Mouse (Mus musculus): Measurements from ENCODE around the gene B830017H08Rik. TPM values are rescaled to one million over a fixed set of nuclear protein-coding genes. Genes with fewer than 3 reads are reported as not detected.

The B830017H08Rik gene
- polyA plus RNA-seq, 1 experiment from 2014 or later = not detected

GRCm38 (mm10) chr16:17876096-17876495 is 43.2 kb downstream of the B830017H08Rik start:
- H3K9me3 ChIP-seq = no peaks in the 10 kb centered on the region
- H3K36me3 ChIP-seq = peaks cover 34% of the 10 kb centered on the region
- no peak overlapping the region for H3K27ac ChIP-seq
- no peaks in the 10 kb centered on the region for H3K27me3 ChIP-seq (ENCODE audit: insufficient read depth, poor library complexity, severe bottlenecking)
- no peak for DNase-seq (ENCODE audit: low spot score)
- 90% methylated on average over 1 of the region's 1 CpGs for WGBS
- H3K4me3 ChIP-seq = no peak overlapping the region
- H3K4me1 ChIP-seq = peaks cover 42% of the 10 kb centered on the region

GRCm38 (mm10) chr16:17879571-17879970 is 46.6 kb downstream of the B830017H08Rik start:
- no peak for DNase-seq (ENCODE audit: low spot score)
- Histone ChIP-seq H3K9me3 (no peaks in the 10 kb centered on the region), H3K36me3 (peaks cover 33% of the 10 kb centered on the region; the same call in 1 of the 2 replicates), H3K4me3 (no peak overlapping the region), H3K27me3 (ENCODE audit: insufficient read depth, poor library complexity, severe bottlenecking) (no peaks in the 10 kb centered on the region), H3K27ac (no peak overlapping the region), H3K4me1 (peaks cover 31% of the 10 kb centered on the region)
- 88% methylated on average over 4 of the region's 4 CpGs for WGBS

- H3K27me3 ChIP-seq (ENCODE audit: insufficient read depth, poor library complexity, severe bottlenecking) = no peaks in the 10 kb centered on the region
- no peak overlapping the region for H3K4me3 ChIP-seq
- peaks cover 22% of the 10 kb centered on the region for H3K4me1 ChIP-seq
- DNase-seq (ENCODE audit: low spot score) = no peak
- H3K36me3 ChIP-seq = peaks cover 38% of the 10 kb centered on the region; the same call in 1 of the 2 replicates
- no peak overlapping the region for H3K27ac ChIP-seq
- no peaks in the 10 kb centered on the region for H3K9me3 ChIP-seq
Measured at GRCm38 (mm10) chr16:17882196-17882595, 49.3 kb downstream of the B830017H08Rik start.

- DNase-seq (ENCODE audit: low spot score) = no peak
- no peak overlapping the region for H3K27ac ChIP-seq
- H3K4me1 ChIP-seq = peaks cover 22% of the 10 kb centered on the region
- H3K27me3 ChIP-seq (ENCODE audit: insufficient read depth, poor library complexity, severe bottlenecking) = no peaks in the 10 kb centered on the region
- H3K36me3 ChIP-seq = peaks cover 24% of the 10 kb centered on the region; the same call in 1 of the 2 replicates
- no peak overlapping the region for H3K4me3 ChIP-seq
- no peaks in the 10 kb centered on the region for H3K9me3 ChIP-seq
- 55% methylated on average over 6 of the region's 6 CpGs for WGBS
Measured at GRCm38 (mm10) chr16:17884116-17884515, 51.2 kb downstream of the B830017H08Rik start.

Other genes with a start within 250 kb of the B830017H08Rik start
- 3.3 and 8.5 TPM in 2 replicates for gene Slc7a4, start 249.9 kb upstream of the B830017H08Rik start, polyA plus RNA-seq (2016; fragmentation: Nextera tagmentation; extraction: Ambion mirVana)
- gene Smpd4, start 213.8 kb upstream of the B830017H08Rik start, polyA plus RNA-seq (2016; fragmentation: Nextera tagmentation; extraction: Ambion mirVana) = 39.1 and 44.2 TPM in 2 replicates
- gene Ccdc74a, start 186.7 kb upstream of the B830017H08Rik start, polyA plus RNA-seq (2016; fragmentation: Nextera tagmentation; extraction: Ambion mirVana) = 4.4 and 5.8 TPM in 2 replicates
- gene Med15, start 100.2 kb upstream of the B830017H08Rik start, polyA plus RNA-seq (2016; fragmentation: Nextera tagmentation; extraction: Ambion mirVana) = 45.4 and 48.0 TPM in 2 replicates
- 47.2 and 55.4 TPM in 2 replicates for gene Klhl22, start 73.5 kb upstream of the B830017H08Rik start, polyA plus RNA-seq (2016; fragmentation: Nextera tagmentation; extraction: Ambion mirVana)
- gene Scarf2, start 35.8 kb upstream of the B830017H08Rik start, polyA plus RNA-seq (2016; fragmentation: Nextera tagmentation; extraction: Ambion mirVana) = 7.0 and 12.9 TPM in 2 replicates
- 2.0 and 2.3 TPM in 2 replicates for gene Car15, start 5.2 kb downstream of the B830017H08Rik start, polyA plus RNA-seq (2016; fragmentation: Nextera tagmentation; extraction: Ambion mirVana)
- gene Gm20518, start 58.5 kb downstream of the B830017H08Rik start, polyA plus RNA-seq (2016; fragmentation: Nextera tagmentation; extraction: Ambion mirVana) = 0.22 and 0.25 TPM in 2 replicates
- gene Tssk1, start 61.1 kb downstream of the B830017H08Rik start, polyA plus RNA-seq (2016; fragmentation: Nextera tagmentation; extraction: Ambion mirVana) = not detected in 2 replicates
- 63.7 and 69.6 TPM in 2 replicates for gene Dgcr2, start 65.4 kb downstream of the B830017H08Rik start, polyA plus RNA-seq (2016; fragmentation: Nextera tagmentation; extraction: Ambion mirVana)
- gene Tssk2, start 65.5 kb downstream of the B830017H08Rik start, polyA plus RNA-seq (2016; fragmentation: Nextera tagmentation; extraction: Ambion mirVana) = not detected in 2 replicates
- gene Ess2, start 78.2 kb downstream of the B830017H08Rik start, polyA plus RNA-seq (2016; fragmentation: Nextera tagmentation; extraction: Ambion mirVana) = 39.7 and 39.9 TPM in 2 replicates
- gene Gsc2, start 81.9 kb downstream of the B830017H08Rik start, polyA plus RNA-seq (2016; fragmentation: Nextera tagmentation; extraction: Ambion mirVana) = 0.20 and 0.44 TPM in 2 replicates
- gene Slc25a1, start 95.1 kb downstream of the B830017H08Rik start, polyA plus RNA-seq (2016; fragmentation: Nextera tagmentation; extraction: Ambion mirVana) = 46.6 and 73.7 TPM in 2 replicates
- gene Vpreb2, start 147.3 kb downstream of the B830017H08Rik start, polyA plus RNA-seq (2016; fragmentation: Nextera tagmentation; extraction: Ambion mirVana) = not detected in 2 replicates
- gene Dgcr6, start 219.7 kb downstream of the B830017H08Rik start, polyA plus RNA-seq (2016; fragmentation: Nextera tagmentation; extraction: Ambion mirVana) = 73.8 and 97.3 TPM in 2 replicates

Data from heart, embryonic 10.5 days (tissue).